Mouse (Mus musculus) stomach, embryonic 14.5 days (tissue): ENCODE results near the gene Ralgds. TPM values are rescaled to one million over a fixed set of nuclear protein-coding genes. Genes with fewer than 3 reads are reported as not detected.

ENCODE experiments used
- ATAC-seq: fragments of 200-750 bp; cut with Nextera tagmentation; 2 replicates; pipeline ENCODE4 v1.8.0; 2017; ENCODE audit warnings: low read depth, moderate TSS enrichment; ENCODE audit not compliant: insufficient number of reproducible peaks, insufficient read depth, low FRiP score
- H3K27ac ChIP-seq: fragments of 300-500 bp; sonication (generic); 2 replicates; pipeline ENCODE4 v1.5.1; 2014; ENCODE audit warnings: mild to moderate bottlenecking, low read length, moderate library complexity, mixed read lengths
- H3K27me3 ChIP-seq: fragments of 300-500 bp; sonication (generic); 2 replicates; pipeline ENCODE4 v1.6.1; 2014; ENCODE audit warnings: low read length, control low read depth, mixed read lengths; ENCODE audit not compliant: control insufficient read depth, insufficient read depth
- H3K36me3 ChIP-seq: fragments of 300-500 bp; sonication (generic); 2 replicates; pipeline ENCODE4 v1.6.1; 2014; ENCODE audit warnings: mild to moderate bottlenecking, control low read depth, low read length, moderate library complexity, mixed read lengths; ENCODE audit not compliant: control insufficient read depth, insufficient read depth
- H3K4me1 ChIP-seq: fragments of 300-500 bp; sonication (generic); 2 replicates; pipeline ENCODE4 v1.6.1; 2014; ENCODE audit warnings: low read length, control low read depth, mixed read lengths; ENCODE audit not compliant: control insufficient read depth, insufficient read depth
- H3K4me2 ChIP-seq: fragments of 300-500 bp; sonication (generic); replicated peaks from 2 replicates; pipeline ENCODE4 v1.6.1; 2014; ENCODE audit warnings: low read depth, low read length, control low read depth
- H3K4me3 ChIP-seq: fragments of 300-500 bp; sonication (generic); 2 replicates; pipeline ENCODE4 v1.5.1; 2014; ENCODE audit warnings: low read depth, low read length, control low read depth
- H3K9ac ChIP-seq: fragments of 300-500 bp; sonication (generic); replicated peaks from 2 replicates; pipeline ENCODE4 v1.6.1; 2014; ENCODE audit warnings: low read depth, mild to moderate bottlenecking, control low read depth, low read length, moderate library complexity, mixed read lengths
- H3K9me3 ChIP-seq: fragments of 300-500 bp; sonication (generic); 2 replicates; pipeline ENCODE4 v1.6.1; 2016; ENCODE audit warnings: low read depth, low read length, control low read depth; ENCODE audit not compliant: control insufficient read depth
- WGBS: fragments of 180-500 bp; shearing (Covaris S2); extraction: QIAGEN DNeasy Blood & Tissue Kit; methylation state at CpG from one replicate; pipeline ENCODE4 v1.1.7; 2014; 5-methylcytosine and 5-hydroxymethylcytosine counted together
- polyA plus RNA-seq: library from polyadenylated mRNA; unstranded; fragments of >200 nt; fragmentation: Nextera tagmentation; extraction: Ambion mirVana; gene quantifications from 2 replicates; pipeline ENCODE4 v1.2.1, GENCODE M21; 2014

Gene Ralgds
- polyA plus RNA-seq, 1 experiment from 2014 or later = 38.6 TPM

DNA sequence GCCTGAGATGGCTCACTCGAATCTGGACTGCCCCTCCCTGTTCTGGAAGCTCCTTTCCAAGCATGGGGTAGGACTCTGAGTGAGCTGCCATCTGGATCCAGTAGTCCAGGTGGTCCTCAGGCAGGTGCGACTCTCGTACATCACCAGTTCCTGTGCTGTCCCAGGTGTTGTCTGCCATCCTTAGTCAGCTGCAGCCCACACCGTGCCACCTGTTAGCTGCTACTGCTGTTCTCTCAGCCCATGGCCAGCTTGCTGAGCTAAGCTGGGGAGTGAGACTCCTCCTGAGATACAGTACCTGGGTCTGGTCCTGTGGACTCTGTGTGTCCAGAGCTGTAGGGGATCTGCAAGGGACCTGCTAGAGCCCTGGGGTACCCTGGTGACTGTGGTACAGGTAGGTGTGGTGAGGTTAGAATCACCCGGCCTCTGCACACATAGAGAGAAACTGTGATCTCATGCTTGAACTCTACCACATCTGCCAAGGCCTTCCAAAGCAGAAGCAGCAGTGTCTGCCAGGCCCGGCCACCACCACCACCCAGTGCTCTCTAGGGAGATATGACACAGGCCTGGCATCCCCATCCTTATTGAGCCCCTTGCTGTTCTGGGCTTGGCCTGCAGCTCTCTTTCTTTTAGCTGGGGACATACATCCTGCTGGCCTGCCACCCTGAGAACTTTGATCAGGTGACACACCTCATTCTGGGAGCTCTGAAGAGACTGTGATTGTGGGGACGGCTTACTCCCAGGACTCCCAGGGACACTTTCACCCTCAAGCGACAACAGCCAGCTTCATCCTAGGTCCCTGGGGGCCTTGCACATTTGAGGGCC is 25.3 kb downstream of the Ralgds start:
- Histone ChIP-seq H3K4me3 (no peak overlapping the region), H3K4me1 (peaks cover 68% of the 10 kb centered on the region), H3K9me3 (no peaks in the 10 kb centered on the region), H3K27me3 (no peaks in the 10 kb centered on the region), H3K9ac (no peak overlapping the region), H3K4me2 (no peak overlapping the region), H3K36me3 (peaks cover 12% of the 10 kb centered on the region), H3K27ac (peak overlapping the region; percentile 78; the same call in 1 of the 2 replicates)
- WGBS = 70% methylated on average over 8 of the region's 8 CpGs
- ATAC-seq = no peak

DNA sequence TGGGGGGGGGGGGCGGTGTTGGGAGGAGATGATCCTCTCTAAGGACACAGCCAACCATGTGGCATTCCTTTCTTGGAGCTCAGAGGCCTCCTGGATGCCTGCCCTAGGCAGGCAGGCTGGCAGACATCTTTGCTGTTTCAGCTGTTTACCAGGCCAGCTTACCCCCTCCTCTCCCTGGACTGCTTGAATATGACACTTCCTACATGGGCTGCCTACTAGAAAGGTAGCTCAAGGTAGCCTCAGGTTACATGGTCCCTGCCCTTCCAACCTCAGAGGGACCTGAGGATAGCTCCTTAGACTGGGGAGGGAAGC is 25.8 kb downstream of the Ralgds start:
- Histone ChIP-seq H3K4me1 (peaks cover 68% of the 10 kb centered on the region), H3K9ac (no peak overlapping the region), H3K27me3 (no peaks in the 10 kb centered on the region), H3K4me2 (no peak overlapping the region), H3K9me3 (no peaks in the 10 kb centered on the region), H3K36me3 (peaks cover 18% of the 10 kb centered on the region), H3K4me3 (no peak overlapping the region), H3K27ac (peak overlapping the region; percentile 78; the same call in 1 of the 2 replicates)
- 78% methylated on average over 1 of the region's 1 CpGs for WGBS
- no peak for ATAC-seq

DNA sequence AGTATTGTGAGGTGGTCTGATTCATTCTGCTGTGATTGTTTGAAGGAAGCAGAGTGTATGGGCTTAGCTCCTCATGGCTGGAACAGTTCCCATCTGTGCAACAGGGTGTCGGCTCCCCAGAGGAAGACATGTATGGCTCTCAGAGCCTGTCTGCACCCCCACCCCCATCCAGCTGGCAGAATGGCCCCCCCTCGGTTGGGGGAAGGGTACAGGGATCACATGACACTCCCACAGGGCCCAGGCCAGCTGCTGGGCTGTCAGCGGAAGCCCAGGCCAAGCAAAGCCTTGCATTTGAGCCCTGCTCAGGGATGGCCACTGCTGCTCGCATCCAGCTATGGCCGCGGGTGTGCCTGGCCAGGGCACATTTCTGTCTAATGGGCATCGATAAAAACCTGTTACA is 26.3 kb downstream of the Ralgds start:
- H3K9me3 ChIP-seq = no peaks in the 10 kb centered on the region
- H3K27ac ChIP-seq = peak overlapping the region; percentile 78; the same call in 1 of the 2 replicates
- no peak overlapping the region for H3K4me3 ChIP-seq
- H3K27me3 ChIP-seq = no peaks in the 10 kb centered on the region
- 44% methylated on average over 7 of the region's 7 CpGs for WGBS
- no peak overlapping the region for H3K9ac ChIP-seq
- no peak overlapping the region for H3K4me2 ChIP-seq
- H3K4me1 ChIP-seq = peaks cover 64% of the 10 kb centered on the region
- peak; percentile 39; the same call in 1 of the 2 replicates for ATAC-seq
- peaks cover 22% of the 10 kb centered on the region for H3K36me3 ChIP-seq

DNA sequence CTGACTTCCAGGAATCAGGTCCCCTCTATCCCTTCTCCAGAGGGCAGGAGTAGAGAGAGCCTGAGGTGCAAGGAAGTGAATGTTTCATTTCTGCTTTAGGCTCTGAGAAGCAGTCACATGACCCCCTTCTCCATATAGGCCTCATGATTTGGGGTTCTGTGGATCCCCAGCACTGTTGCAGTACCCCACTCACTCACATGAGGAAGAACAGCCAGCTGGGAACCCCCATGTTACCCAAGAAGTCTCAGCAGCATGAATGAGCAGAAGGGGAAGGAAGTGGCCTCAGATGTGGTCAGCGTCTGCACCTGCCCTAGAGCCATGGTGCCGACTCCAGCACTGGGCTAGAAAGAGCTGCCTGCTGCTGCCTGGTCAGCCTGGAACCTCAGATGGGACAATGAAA is 27.0 kb downstream of the Ralgds start:
- H3K27ac ChIP-seq = peak overlapping the region; percentile 78; the same call in 1 of the 2 replicates
- H3K4me1 ChIP-seq = peaks cover 57% of the 10 kb centered on the region
- H3K4me3 ChIP-seq = no peak overlapping the region
- peaks cover 29% of the 10 kb centered on the region for H3K36me3 ChIP-seq
- ATAC-seq = no peak
- H3K9ac ChIP-seq = no peak overlapping the region
- WGBS = 75% methylated on average over 2 of the region's 2 CpGs
- no peak overlapping the region for H3K4me2 ChIP-seq
- H3K9me3 ChIP-seq = no peaks in the 10 kb centered on the region
- no peaks in the 10 kb centered on the region for H3K27me3 ChIP-seq

DNA sequence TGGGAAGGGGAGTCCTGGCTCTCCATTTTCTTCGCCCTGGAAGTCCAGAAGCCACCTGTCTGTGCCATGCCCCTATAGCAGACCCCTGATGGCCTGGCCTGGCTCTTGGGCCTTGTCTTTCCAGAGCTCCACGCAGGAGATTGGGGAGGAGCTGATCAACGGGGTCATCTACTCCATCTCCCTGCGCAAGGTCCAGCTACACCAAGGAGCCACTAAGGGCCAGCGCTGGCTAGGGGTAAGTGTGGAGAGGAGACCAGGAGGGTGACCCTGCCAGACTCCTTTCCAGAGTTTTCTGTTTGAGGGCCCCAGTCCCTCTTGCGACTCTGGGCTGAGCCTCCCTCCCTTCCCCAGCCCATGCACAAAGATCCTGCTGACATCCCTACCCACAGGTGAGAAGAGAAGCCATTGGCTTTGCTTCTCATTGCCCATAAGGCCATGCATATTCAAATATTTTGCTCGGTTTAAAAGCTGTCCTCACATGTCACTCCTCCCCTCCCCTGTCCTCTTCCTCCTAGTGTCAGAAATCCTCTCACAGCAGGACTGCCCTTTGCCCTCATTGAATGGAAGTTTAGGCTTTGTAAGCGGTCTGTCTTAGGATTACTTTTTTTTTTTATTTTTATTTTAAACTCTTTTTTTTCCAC is 27.8 kb downstream of the Ralgds start:
- no peak for ATAC-seq
- WGBS = 73% methylated on average over 8 of the region's 8 CpGs
- Histone ChIP-seq H3K27ac (no peak overlapping the region), H3K4me3 (no peak overlapping the region), H3K4me1 (peaks cover 49% of the 10 kb centered on the region), H3K9ac (no peak overlapping the region), H3K36me3 (peaks cover 36% of the 10 kb centered on the region), H3K4me2 (no peak overlapping the region), H3K9me3 (no peaks in the 10 kb centered on the region), H3K27me3 (no peaks in the 10 kb centered on the region)

DNA sequence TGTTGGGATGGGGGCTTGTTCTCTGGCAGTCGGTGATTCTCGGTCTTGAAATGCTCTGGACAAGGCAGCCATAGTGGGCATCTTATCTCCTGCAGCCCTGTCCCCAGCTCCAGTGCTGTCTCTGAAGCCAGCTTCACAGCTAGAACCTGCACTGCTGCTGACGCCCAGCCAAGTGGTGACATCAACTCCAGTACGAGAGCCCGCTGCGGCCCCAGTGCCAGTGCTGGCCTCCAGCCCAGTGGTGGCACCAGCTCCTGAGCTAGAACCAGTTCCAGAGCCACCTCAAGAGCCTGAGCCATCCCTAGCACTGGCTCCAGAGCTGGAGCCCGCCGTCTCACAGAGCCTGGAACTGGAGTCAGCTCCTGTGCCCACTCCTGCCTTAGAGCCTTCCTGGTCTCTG is 31.0 kb downstream of the Ralgds start:
- H3K27ac ChIP-seq = no peak overlapping the region
- H3K9me3 ChIP-seq = no peaks in the 10 kb centered on the region
- H3K27me3 ChIP-seq = no peaks in the 10 kb centered on the region
- ATAC-seq = no peak
- H3K36me3 ChIP-seq = peaks cover 55% of the 10 kb centered on the region
- no peak overlapping the region for H3K4me3 ChIP-seq
- 93% methylated on average over 8 of the region's 8 CpGs for WGBS
- peaks cover 19% of the 10 kb centered on the region for H3K4me1 ChIP-seq
- H3K9ac ChIP-seq = no peak overlapping the region
- H3K4me2 ChIP-seq = no peak overlapping the region

DNA sequence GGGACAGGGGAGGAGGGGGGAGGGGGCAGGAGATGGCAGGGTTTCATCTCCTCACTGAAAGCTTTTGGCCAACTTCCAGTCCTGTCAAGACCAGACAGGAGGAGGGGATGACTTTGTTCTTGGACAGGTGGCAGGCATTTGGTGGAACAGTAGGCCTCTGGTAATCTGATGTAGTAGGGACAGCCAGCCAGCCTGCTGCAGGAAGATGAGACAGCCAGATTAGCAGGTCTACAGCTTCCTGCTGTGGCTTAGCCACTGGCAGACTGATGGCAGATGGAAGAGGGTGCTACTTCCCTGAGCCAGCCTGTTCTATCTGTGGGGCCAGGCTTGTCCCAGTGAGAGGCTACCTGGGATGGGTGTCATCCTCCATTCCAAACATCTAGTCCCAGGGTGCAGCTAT is 33.1 kb downstream of the Ralgds start:
- H3K9me3 ChIP-seq = no peaks in the 10 kb centered on the region
- H3K36me3 ChIP-seq = peaks cover 74% of the 10 kb centered on the region
- no peak for ATAC-seq
- no peak overlapping the region for H3K27ac ChIP-seq
- H3K27me3 ChIP-seq = no peaks in the 10 kb centered on the region
- no peaks in the 10 kb centered on the region for H3K4me1 ChIP-seq
- no peak overlapping the region for H3K4me2 ChIP-seq
- H3K9ac ChIP-seq = no peak overlapping the region
- H3K4me3 ChIP-seq = no peak overlapping the region

DNA sequence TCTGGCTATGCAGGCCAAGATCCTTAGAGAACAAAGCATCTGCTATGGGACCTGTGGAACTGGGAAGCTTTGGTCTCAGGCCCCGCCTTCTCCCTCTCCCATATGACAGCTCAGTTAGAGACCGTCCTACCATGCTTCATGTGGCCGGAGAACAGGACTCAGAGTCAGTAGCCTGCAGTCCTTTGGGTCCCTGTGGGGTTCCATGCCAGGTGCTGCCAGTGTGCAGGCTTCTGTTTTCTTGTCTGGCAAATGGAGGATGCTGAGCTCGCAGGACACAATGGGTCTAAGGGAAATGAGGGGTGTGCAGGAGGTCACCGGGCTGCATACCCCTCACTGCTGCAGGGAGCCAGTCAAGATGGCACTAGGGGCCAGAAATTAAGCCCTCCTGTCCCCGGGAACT is 33.6 kb downstream of the Ralgds start:
- no peak overlapping the region for H3K9ac ChIP-seq
- no peak for ATAC-seq
- no peak overlapping the region for H3K27ac ChIP-seq
- WGBS = 78% methylated on average over 6 of the region's 6 CpGs
- H3K9me3 ChIP-seq = no peaks in the 10 kb centered on the region
- peaks cover 80% of the 10 kb centered on the region for H3K36me3 ChIP-seq
- H3K27me3 ChIP-seq = no peaks in the 10 kb centered on the region
- H3K4me1 ChIP-seq = no peaks in the 10 kb centered on the region
- H3K4me3 ChIP-seq = no peak overlapping the region
- H3K4me2 ChIP-seq = no peak overlapping the region
